Mouse (Mus musculus): ENCODE data around the gene Tcf20. TPM values are rescaled to one million over a fixed set of nuclear protein-coding genes. Genes with fewer than 3 reads are reported as not detected.
"Not testable (repeated sequence)": the region's sequence is repeated elsewhere in the genome, so short reads cannot be mapped to it uniquely, and the experiment has no call there.

Gene Tcf20
- polyA plus RNA-seq, 1 experiment from 2014 or later, result 9.3 TPM

- not testable (repeated sequence) for H3K27ac ChIP-seq; ATAC-seq (replicated peaks; ENCODE audit: low FRiP score); H3K9ac ChIP-seq; H3K4me2 ChIP-seq; H3K27me3 ChIP-seq; H3K4me1 ChIP-seq; H3K4me3 ChIP-seq (replicated peaks); H3K36me3 ChIP-seq; H3K9me3 ChIP-seq (replicated peaks)
- 84% methylated on average over 5 of the region's 5 CpGs for WGBS
These were observed 209.8 kb downstream of the Tcf20 start for GRCm38 (mm10) chr15:82777856-82778255.

- Histone ChIP-seq H3K27ac (no peak overlapping the region), H3K27me3 (no peaks in the 10 kb centered on the region), H3K36me3 (no peaks in the 10 kb centered on the region), H3K4me2 (no peak overlapping the region), H3K9ac (no peak overlapping the region), H3K4me1 (no peaks in the 10 kb centered on the region), H3K4me3 (replicated peaks) (no peak overlapping the region), H3K9me3 (replicated peaks) (no peaks in the 10 kb centered on the region)
- 88% methylated on average over 2 of the region's 2 CpGs for WGBS
- ATAC-seq (replicated peaks; ENCODE audit: low FRiP score), result no peak
These were observed 221.7 kb downstream of the Tcf20 start for GRCm38 (mm10) chr15:82765943-82766342.

- no peak for ATAC-seq (replicated peaks; ENCODE audit: low FRiP score)
- Histone ChIP-seq H3K9me3 (replicated peaks) (no peaks in the 10 kb centered on the region), H3K4me3 (replicated peaks) (no peak overlapping the region), H3K27me3 (no peaks in the 10 kb centered on the region), H3K27ac (no peak overlapping the region), H3K36me3 (no peaks in the 10 kb centered on the region), H3K4me2 (no peak overlapping the region), H3K9ac (no peak overlapping the region), H3K4me1 (no peaks in the 10 kb centered on the region)
- 80% methylated on average over 6 of the region's 6 CpGs for WGBS
These were observed 222.8 kb downstream of the Tcf20 start for GRCm38 (mm10) chr15:82764881-82765280.

- no peaks in the 10 kb centered on the region for H3K9me3 ChIP-seq (replicated peaks)
- H3K4me3 ChIP-seq (replicated peaks), result no peak within 1 kb of the TSS
- no peaks in the 10 kb centered on the region for H3K4me1 ChIP-seq
- no peak within 1 kb of the TSS for H3K9ac ChIP-seq
- H3K36me3 ChIP-seq, result no peaks in the 10 kb centered on the region
- no peak within 1 kb of the TSS for H3K27ac ChIP-seq
- ATAC-seq (replicated peaks; ENCODE audit: low FRiP score), result no peak
- 91% methylated on average over 9 of the region's 9 CpGs for WGBS
- H3K4me2 ChIP-seq, result no peak within 1 kb of the TSS
- H3K27me3 ChIP-seq, result no peaks in the 10 kb centered on the region
These were observed 223.8 kb downstream of the Tcf20 start, which contains the start of gene Cyp2d40 for GRCm38 (mm10) chr15:82763631-82764420. TSS of gene Cyp2d40 (minus strand) at chr15:82764183.

Small RNA genes lying within 50 kb of the gene (microRNA-seq; reads per million reads assigned to microRNA genes)
- gene Gm27618, result not detected
- gene Mir3080, result 18.1 reads per million, percentile 38 among the genes with 10 or more reads in this experiment

Other genes with a start within 250 kb of the Tcf20 start
- gene Cyp2d40, start 223.7 kb downstream of the Tcf20 start, polyA plus RNA-seq (2015; fragmentation: Nextera tagmentation; extraction: Ambion mirVana), result not detected in 2 replicates
- gene Cyp2d26, start 193.6 kb downstream of the Tcf20 start, polyA plus RNA-seq (2015; fragmentation: Nextera tagmentation; extraction: Ambion mirVana), result 19.4 and 23.1 TPM in 2 replicates
- gene Nfam1, start 45.4 kb upstream of the Tcf20 start, polyA plus RNA-seq (2015; fragmentation: Nextera tagmentation; extraction: Ambion mirVana), result 2.9 and 3.0 TPM in 2 replicates
- 54.1 and 59.4 TPM in 2 replicates for gene Serhl, start 101.6 kb upstream of the Tcf20 start, polyA plus RNA-seq (2015; fragmentation: Nextera tagmentation; extraction: Ambion mirVana)
- 61.4 and 74.3 TPM in 2 replicates for gene Rrp7a, start 134.9 kb upstream of the Tcf20 start, polyA plus RNA-seq (2015; fragmentation: Nextera tagmentation; extraction: Ambion mirVana)
- 144 and 148 TPM in 2 replicates for gene Poldip3, start 161.5 kb upstream of the Tcf20 start, polyA plus RNA-seq (2015; fragmentation: Nextera tagmentation; extraction: Ambion mirVana)
- 150 and 166 TPM in 2 replicates for gene Cyb5r3, start 184.7 kb upstream of the Tcf20 start, polyA plus RNA-seq (2015; fragmentation: Nextera tagmentation; extraction: Ambion mirVana)

Measured in kidney, embryonic 15.5 days (tissue).